Mouse (Mus musculus): Measurements from ENCODE around the gene Fbxl18. TPM values are rescaled to one million over a fixed set of nuclear protein-coding genes. Genes with fewer than 3 reads are reported as not detected.

Gene Fbxl18
- polyA plus RNA-seq (2016; fragmentation: Nextera tagmentation; extraction: Ambion mirVana): 13.4 and 14.6 TPM in 2 replicates

DNA sequence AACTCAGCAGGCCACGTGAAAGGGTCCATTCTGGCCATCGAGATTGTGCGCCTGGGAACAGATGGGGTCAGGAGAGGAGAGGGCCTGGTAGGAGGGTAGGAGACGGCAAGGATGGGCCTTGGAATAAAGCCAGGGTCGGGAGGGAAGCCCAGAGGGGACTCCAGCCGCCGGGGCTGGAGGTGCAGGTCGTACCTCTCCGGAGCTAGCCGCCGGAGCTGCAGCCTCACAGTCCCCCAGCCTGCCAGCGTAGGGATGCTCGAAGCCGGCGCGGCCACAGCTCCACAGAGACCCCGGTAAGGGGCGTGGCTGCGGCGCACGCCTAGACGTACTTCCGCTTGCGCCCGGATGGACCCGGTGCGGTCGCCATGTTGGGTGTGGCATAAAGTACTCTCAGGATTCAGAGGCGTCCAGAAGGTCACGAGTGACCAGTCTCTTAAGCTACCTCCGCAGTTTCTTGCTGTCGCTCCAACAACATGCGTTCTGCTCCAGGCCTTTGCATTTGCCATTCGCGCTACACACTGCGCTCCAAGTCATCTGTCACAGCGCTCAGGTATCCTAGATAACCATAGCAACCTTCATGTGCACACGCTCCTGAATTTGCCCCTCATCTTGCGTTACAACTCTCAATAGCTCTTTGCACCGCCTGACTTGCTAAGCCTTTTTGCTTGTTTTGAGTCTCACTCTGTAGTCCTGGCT, at the start of gene Fbxl18:
Gene Fbxl18 (minus strand): TSS at position 504 of the 696 bp plus-strand sequence.
- peak; percentile 96 for DNase-seq (ENCODE audit: low spot score)
- H3K27ac ChIP-seq: peak within 1 kb of the TSS; percentile 92
- WGBS: under 1% methylated on average over 40 of the region's 40 CpGs
- H3K36me3 ChIP-seq: peaks cover 19% of the 10 kb centered on the region
- H3K4me1 ChIP-seq: peaks cover 19% of the 10 kb centered on the region
- no peaks in the 10 kb centered on the region for H3K27me3 ChIP-seq (ENCODE audit: insufficient read depth, poor library complexity, severe bottlenecking)
- peak within 1 kb of the TSS; percentile 90 for H3K4me3 ChIP-seq
- no peaks in the 10 kb centered on the region for H3K9me3 ChIP-seq

DNA sequence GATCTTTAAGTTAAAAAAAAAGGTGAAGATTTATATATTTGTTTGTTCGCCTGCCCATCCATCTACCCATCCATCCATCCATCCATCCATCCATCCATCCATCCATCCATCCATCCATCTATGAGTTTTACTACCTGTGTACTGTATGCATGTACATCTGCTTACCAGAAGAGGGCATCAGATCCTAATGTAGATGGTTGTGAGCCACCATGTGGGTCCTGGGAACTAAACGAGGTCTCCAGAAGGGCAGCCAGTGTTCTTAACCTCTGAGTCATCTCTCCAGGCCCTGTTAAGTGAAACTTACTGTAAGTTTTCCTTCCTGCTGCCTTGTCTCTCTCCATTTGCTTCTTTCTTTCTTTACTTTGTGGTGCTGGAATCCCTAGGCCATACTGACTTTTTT, 45.2 kb upstream of the Fbxl18 start:
- peaks cover 19% of the 10 kb centered on the region for H3K4me1 ChIP-seq
- no peak for DNase-seq (ENCODE audit: low spot score)
- WGBS: 71% methylated on average over 2 of the region's 2 CpGs

DNA sequence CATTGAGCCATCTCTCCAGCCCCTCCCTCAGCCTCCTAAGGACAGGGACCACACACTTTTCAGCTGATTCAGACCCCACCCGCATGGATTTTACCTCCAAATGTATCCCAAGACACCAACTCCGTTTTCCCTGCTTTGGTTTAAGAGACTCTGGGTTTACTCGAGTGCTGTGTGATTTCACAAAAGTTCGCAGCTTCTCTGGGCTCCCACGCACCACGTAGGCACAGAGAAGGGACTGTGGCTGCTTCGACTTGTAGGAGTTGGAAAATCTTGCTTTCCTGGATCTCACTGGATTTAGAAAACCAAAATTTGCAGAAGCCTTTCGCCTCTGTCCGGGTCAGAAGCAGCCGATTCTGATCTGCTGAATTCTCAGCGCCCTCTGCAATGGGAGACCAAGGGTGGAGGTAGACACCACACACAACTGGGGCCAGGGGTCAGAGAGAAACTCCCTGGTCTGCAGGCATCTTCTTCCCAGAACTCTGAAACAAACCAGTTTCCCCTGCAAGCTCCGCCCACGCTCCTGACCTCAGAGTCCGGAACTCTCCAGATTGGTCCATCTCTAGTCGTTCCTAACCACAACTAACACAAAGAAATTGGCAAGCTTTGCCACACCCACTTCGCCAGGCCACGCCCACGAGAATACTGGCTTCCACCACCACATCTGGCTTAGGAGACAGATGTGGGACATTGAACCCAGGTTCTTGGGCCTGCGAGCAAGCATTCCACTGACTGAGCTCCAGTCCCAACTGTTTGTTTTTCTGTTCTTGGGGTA, 42.9 kb upstream of the Fbxl18 start:
- Histone ChIP-seq H3K36me3 (no peaks in the 10 kb centered on the region), H3K4me1 (peaks cover 16% of the 10 kb centered on the region), H3K27ac (peak overlapping the region; percentile 33; the same call in 1 of the 2 replicates), H3K9me3 (no peaks in the 10 kb centered on the region), H3K4me3 (no peak overlapping the region), H3K27me3 (ENCODE audit: insufficient read depth, poor library complexity, severe bottlenecking) (no peaks in the 10 kb centered on the region)
- DNase-seq (ENCODE audit: low spot score): no peak
- 30% methylated on average over 19 of the region's 19 CpGs for WGBS

More for the DNA sequence above, 45.2 kb upstream of the Fbxl18 start:
- H3K4me3 ChIP-seq: no peak overlapping the region
- H3K36me3 ChIP-seq: no peaks in the 10 kb centered on the region
- H3K27me3 ChIP-seq (ENCODE audit: insufficient read depth, poor library complexity, severe bottlenecking): no peaks in the 10 kb centered on the region
- no peak overlapping the region for H3K27ac ChIP-seq
- no peaks in the 10 kb centered on the region for H3K9me3 ChIP-seq

DNA sequence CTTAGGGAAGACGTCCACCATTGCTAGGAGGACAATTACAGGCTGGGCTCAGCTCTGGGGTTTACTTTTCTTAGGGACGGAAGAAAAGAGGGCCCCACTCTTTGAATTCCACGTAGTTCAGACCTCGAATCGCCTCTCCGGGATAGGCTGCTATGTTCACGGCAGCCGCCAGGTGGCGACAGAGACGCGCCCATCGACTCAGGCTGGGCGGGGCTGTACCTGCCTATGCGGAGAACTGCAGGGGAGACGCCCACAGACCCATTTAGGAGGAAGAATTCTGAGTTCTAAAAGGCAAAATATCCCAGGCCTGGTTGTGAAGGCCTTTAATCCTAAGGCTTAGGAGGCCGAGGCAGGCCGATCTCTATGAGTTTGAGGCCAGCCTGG, 41.1 kb upstream of the Fbxl18 start:
- H3K27ac ChIP-seq: peak overlapping the region; percentile 85
- H3K4me1 ChIP-seq: peaks cover 28% of the 10 kb centered on the region
- H3K36me3 ChIP-seq: no peaks in the 10 kb centered on the region
- peak; percentile 92 for DNase-seq (ENCODE audit: low spot score)
- no peaks in the 10 kb centered on the region for H3K27me3 ChIP-seq (ENCODE audit: insufficient read depth, poor library complexity, severe bottlenecking)
- H3K4me3 ChIP-seq: peak overlapping the region; percentile 51
- WGBS: 3% methylated on average over 17 of the region's 17 CpGs
- H3K9me3 ChIP-seq: no peaks in the 10 kb centered on the region

DNA sequence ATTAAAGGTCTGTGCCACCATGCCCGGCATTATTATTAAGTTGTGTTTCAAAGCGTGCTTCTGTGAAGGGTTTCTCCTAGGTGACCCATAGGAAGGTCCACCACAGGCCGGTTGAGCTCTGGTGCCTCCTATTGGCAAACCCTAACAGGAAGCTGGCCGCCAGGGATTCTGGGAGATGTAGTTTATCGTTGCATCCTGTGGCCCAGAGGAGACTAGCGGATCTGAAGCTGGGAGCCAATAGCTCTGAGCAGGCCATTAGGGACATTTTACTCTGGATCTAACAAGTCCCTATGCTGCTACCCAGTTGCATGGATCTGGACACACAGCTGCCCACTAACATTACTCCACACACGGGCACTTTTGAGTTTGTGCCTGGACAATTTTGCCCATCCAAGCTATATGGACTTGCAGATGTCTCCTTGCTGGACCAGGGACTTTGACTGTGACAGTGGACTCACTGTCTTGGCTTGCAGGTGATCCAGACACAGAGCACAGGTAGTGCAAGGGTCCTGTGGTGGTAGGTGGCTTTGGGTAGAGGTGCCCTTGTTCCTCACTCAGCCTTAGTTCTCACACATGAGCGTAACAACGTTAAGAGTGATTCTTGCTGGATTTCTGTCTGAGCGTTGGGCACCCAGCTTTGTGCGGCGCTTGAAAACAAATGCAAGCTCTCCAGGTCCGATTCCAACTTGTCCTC, 40.6 kb upstream of the Fbxl18 start:
- no peaks in the 10 kb centered on the region for H3K27me3 ChIP-seq (ENCODE audit: insufficient read depth, poor library complexity, severe bottlenecking)
- peak overlapping the region; percentile 51 for H3K4me3 ChIP-seq
- WGBS: 18% methylated on average over 13 of the region's 13 CpGs
- H3K4me1 ChIP-seq: peaks cover 33% of the 10 kb centered on the region
- H3K36me3 ChIP-seq: no peaks in the 10 kb centered on the region
- H3K27ac ChIP-seq: peak overlapping the region; percentile 85
- H3K9me3 ChIP-seq: no peaks in the 10 kb centered on the region
- DNase-seq (ENCODE audit: low spot score): peak; percentile 95

DNA sequence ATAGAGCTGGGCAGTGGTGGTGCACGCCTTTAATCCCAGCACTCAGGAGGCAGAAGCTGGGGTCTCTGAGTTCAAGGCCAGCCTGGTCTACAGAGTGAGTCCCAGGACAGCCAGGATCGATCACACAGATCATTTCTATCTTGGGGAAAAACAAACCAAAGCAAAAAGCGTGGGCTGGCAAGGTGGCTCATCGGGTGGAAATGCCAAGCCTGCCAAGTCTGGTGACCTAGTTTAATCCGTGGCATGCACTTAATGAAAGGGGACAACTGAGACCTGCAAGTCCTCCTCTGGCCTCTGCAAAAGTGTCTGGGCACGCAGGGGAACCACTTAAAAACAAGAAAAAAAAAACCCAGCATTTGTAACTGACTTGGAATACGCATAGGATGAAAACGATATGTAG, 37.5 kb upstream of the Fbxl18 start:
- Histone ChIP-seq H3K4me3 (no peak overlapping the region), H3K27ac (no peak overlapping the region)

DNA sequence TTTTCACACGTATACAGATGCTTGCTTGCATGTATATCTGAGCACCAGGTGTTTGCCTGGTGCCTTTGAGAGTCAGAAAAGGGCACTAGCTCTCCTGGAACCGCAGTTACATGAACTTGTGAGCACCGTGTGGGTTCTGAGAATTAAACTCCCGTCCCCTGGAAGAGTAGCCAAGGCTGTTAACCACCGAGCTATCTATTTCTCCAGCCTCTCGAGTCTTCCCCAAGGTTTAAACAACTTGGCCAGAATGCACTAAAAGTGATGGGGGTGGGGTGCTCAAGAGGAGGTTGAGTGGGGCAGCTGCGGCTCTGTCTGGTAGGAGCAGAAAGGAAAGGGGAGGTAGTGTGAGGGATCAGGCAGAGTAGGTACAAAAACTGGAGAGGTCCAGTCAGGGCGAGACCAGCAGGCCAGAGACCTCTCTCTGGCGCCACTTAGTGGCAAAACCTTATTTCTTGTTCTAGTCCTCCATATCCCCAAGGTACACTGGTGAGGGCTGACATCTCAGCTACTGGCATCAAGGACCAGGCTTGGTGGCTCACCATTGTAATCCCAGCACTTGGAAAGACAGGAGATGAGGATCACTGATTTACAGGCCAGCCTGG, 37.0 kb upstream of the Fbxl18 start:
- peak; percentile 87 for DNase-seq (ENCODE audit: low spot score)
- Histone ChIP-seq H3K4me3 (0 out of 2 replicates have a peak overlapping the region, but pooled peaks have one; percentile 18), H3K27me3 (ENCODE audit: insufficient read depth, poor library complexity, severe bottlenecking) (no peaks in the 10 kb centered on the region), H3K36me3 (no peaks in the 10 kb centered on the region), H3K27ac (peak overlapping the region; percentile 74), H3K4me1 (peaks cover 52% of the 10 kb centered on the region), H3K9me3 (no peaks in the 10 kb centered on the region)
- 19% methylated on average over 9 of the region's 9 CpGs for WGBS

More for the DNA sequence above, 37.5 kb upstream of the Fbxl18 start:
- peaks cover 46% of the 10 kb centered on the region for H3K4me1 ChIP-seq
- H3K36me3 ChIP-seq: no peaks in the 10 kb centered on the region
- H3K27me3 ChIP-seq (ENCODE audit: insufficient read depth, poor library complexity, severe bottlenecking): no peaks in the 10 kb centered on the region
- no peaks in the 10 kb centered on the region for H3K9me3 ChIP-seq
- no peak for DNase-seq (ENCODE audit: low spot score)
- WGBS: 80% methylated on average over 8 of the region's 8 CpGs

DNA sequence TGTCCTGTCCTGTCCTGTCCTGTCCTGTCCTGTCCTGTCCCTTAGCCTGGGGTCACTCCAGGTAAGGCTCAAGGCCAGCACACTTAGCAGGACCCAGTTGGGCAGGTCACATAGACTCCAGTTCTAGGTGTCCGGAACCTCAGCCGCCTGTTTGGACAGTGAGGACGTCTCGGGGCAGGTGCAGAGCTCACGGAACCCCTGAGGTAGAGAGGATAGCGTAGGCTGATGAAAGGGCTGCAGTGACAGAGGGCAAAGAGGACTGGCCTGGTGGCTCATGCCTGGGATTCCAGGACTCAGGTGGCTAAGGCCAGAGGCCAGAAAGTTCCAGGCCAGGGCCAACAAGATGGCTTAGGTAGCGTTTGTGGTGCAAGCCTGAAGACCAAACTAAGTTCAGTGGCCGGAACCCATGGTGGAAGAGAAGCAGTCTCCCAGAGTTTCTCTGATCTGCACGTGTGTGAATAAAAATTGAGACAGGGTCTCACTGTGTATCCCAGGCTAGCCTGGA, 36.1 kb upstream of the Fbxl18 start:
- no peak for DNase-seq (ENCODE audit: low spot score)
- Histone ChIP-seq H3K9me3 (no peaks in the 10 kb centered on the region), H3K36me3 (no peaks in the 10 kb centered on the region), H3K4me3 (no peak overlapping the region), H3K27me3 (ENCODE audit: insufficient read depth, poor library complexity, severe bottlenecking) (no peaks in the 10 kb centered on the region), H3K27ac (peak overlapping the region; percentile 74), H3K4me1 (peaks cover 57% of the 10 kb centered on the region)
- 78% methylated on average over 9 of the region's 9 CpGs for WGBS

DNA sequence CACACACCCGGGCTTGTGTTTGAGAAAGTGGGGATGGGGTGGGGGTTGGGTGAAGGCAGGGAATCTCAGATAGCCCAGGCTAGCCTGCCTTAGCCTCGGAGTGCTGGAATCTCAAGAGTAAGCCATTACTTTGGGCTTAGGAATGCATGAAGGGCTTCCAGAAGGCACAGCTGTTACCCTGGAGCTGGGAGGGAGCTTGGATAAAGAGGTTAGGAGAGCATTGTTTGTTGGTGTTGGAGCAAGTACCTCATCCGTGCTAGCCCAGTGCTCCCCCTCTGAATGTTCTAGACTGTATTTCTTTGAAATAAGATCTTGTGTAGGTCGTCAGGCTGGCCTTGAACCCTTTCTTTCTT, 34.2 kb upstream of the Fbxl18 start:
- peaks cover 64% of the 10 kb centered on the region for H3K4me1 ChIP-seq

DNA sequence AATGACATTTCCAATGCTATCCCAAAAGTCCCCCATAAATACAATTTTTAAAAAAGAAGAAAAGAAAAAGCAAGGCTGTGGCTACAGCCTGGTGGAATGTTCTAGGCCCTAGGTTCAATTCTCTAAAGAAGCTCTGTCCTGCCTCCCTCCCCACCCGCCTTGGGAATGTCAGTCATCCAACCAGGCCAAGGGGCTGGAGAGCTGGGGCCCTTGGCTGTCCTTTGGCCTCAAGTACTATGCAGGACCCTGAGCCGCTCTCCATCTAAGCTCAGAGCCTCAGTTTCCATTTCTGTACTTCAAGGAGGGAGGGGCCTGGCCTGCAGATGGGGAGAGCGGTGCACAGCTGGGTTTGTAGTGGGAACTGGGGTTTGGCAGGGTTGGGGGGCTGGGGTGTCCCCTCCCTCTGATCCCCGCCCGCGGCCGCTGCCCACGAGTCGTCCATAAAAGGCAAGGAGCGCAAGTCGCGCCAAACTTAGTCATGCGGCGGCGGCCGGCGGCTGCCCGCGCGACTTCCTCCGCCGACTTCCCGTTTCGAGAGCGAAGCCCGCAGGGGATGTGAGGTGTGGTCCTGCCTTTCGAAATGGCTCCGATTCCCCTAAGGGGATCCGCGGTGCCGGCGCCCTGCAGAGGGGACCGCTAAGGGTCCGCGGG, 33.7 kb upstream of the Fbxl18 start:
- Histone ChIP-seq H3K9me3 (no peaks in the 10 kb centered on the region), H3K27ac (peak overlapping the region; percentile 98), H3K36me3 (no peaks in the 10 kb centered on the region), H3K27me3 (ENCODE audit: insufficient read depth, poor library complexity, severe bottlenecking) (no peaks in the 10 kb centered on the region), H3K4me1 (peaks cover 67% of the 10 kb centered on the region), H3K4me3 (peak overlapping the region; percentile 71)
- peak; percentile 93 for DNase-seq (ENCODE audit: low spot score)
- 1% methylated on average over 35 of the region's 35 CpGs for WGBS

More for the DNA sequence above, 34.2 kb upstream of the Fbxl18 start:
- H3K27ac ChIP-seq: peak overlapping the region; percentile 98
- no peak for DNase-seq (ENCODE audit: low spot score)
- no peaks in the 10 kb centered on the region for H3K36me3 ChIP-seq
- WGBS: 13% methylated on average over 4 of the region's 4 CpGs
- no peaks in the 10 kb centered on the region for H3K27me3 ChIP-seq (ENCODE audit: insufficient read depth, poor library complexity, severe bottlenecking)
- no peaks in the 10 kb centered on the region for H3K9me3 ChIP-seq
- peak overlapping the region; percentile 71 for H3K4me3 ChIP-seq

DNA sequence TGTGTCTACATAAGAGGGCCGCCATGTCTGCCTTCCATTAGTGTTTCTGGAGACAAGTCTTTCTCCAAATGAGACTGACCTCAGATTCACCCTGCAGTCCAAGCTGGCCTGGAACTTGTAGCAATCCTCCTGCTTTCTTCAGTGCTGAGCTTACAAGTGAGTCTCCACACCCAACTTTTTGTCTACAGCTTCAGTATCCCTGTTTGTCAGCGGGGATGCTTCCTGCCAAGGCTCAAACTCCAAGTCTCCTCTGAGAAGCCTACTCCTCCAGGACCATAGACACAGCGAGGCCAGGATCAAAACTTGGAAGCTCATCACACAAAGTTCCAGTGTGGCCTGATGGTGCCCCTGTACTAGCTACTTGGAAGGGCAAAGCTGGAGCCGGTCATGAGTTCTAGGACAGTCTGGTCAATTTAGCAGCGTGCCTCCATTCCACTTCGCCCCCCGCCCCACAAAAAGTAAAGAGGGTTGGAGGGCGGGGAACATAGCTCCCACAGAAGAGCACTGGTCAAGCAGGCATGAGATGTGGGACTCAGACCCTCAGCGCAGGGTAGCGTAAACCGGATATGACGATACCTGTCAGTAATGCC, 32.2 kb upstream of the Fbxl18 start:
- Histone ChIP-seq H3K27me3 (ENCODE audit: insufficient read depth, poor library complexity, severe bottlenecking) (no peaks in the 10 kb centered on the region), H3K4me3 (peak overlapping the region; percentile 46; the same call in 1 of the 2 replicates), H3K27ac (peak overlapping the region; percentile 95), H3K4me1 (peaks cover 70% of the 10 kb centered on the region), H3K36me3 (no peaks in the 10 kb centered on the region), H3K9me3 (no peaks in the 10 kb centered on the region)
- DNase-seq (ENCODE audit: low spot score): no peak
- WGBS: 88% methylated on average over 12 of the region's 12 CpGs

DNA sequence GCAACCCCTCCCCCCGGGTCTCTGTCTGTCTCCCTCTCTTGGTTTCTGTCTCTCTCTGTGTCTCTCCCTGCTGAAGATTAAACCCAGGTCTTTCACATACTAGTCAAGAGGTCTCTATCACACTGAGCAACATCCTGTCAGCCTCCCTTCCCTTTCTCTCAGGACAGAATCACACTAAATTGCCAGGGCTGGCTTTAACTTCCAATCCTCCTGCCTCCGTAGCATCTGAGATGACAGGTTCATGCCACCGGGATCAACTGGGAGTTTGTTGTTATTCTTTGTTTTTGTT, 31.7 kb upstream of the Fbxl18 start:
- no peaks in the 10 kb centered on the region for H3K27me3 ChIP-seq (ENCODE audit: insufficient read depth, poor library complexity, severe bottlenecking)
- H3K4me1 ChIP-seq: peaks cover 70% of the 10 kb centered on the region
- H3K36me3 ChIP-seq: no peaks in the 10 kb centered on the region
- H3K27ac ChIP-seq: peak overlapping the region; percentile 95
- whole genome bisulfite sequencing: 22% methylated on average over 3 of the region's 3 CpGs
- no peak for DNase-seq (ENCODE audit: low spot score)
- H3K9me3 ChIP-seq: no peaks in the 10 kb centered on the region
- peak overlapping the region; percentile 46 for H3K4me3 ChIP-seq

Data from heart, embryonic 10.5 days (tissue).